Mouse (Mus musculus) spleen, embryonic (tissue): ENCODE data around the gene Srrd.

Experiments used
- CTCF ChIA-PET: fragments of 350-600 bp; sonication (Branson Sonifier 250); formaldehyde crosslinking; loops from one replicate; lab custom pipeline; 2022; lab: Charles Lee

The Srrd gene

DNA sequence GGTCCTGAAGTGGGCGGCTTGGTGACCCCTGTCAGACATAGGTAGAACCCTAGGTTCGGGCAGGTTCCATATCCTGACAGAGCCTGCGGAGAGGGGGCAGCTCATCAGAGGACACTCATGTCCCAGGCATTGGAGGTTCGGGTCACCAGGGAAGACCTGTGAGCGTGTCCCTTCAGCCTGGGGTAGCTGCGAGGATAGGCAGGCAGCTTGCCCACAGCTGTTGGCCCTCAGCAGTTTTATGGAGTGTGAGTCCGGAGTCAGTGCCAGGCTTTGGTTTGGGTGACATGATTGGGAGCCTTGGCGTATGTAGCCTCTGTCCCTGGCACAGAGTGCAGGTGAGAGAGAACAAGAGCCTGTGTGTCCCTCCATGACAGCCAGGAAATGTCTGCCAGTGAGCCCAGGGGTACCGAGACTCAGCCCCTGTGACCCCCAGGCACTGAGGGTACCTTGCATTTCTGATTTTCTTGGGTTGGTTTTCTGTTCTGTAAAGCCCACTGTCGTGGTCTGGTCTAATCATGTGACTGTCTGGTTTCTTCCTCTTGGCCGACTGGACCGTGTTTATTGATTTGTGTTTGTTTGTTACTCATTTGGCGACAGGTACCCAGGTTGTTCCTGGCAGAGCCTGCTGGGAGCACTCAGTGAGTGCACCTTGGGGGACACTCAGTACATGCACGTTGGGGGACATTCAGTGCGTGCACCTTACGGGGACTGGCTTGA lies 52.9 kb downstream of the Srrd start:
- CTCF ChIA-PET, result no interaction called here

DNA sequence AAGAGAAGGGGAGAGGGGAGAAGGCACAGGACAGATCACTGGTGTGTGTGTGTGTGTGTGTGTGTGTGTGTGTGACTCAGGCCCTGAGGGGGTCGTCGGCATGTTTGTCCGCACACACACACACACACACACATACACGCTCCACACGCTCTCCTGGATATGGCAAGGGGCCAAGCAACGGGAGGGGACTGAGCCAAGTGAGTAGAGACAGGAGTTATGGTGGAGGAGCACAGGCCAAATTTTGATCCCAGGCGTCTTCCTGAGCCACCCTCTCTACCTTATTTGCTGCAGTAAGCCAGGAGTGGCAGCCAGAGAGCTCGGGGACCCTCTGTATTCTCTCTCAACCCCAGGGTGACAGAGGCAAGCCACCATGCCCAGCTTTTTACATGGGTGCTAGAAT lies 53.6 kb downstream of the Srrd start:
- CTCF ChIA-PET, result no interaction called here

DNA sequence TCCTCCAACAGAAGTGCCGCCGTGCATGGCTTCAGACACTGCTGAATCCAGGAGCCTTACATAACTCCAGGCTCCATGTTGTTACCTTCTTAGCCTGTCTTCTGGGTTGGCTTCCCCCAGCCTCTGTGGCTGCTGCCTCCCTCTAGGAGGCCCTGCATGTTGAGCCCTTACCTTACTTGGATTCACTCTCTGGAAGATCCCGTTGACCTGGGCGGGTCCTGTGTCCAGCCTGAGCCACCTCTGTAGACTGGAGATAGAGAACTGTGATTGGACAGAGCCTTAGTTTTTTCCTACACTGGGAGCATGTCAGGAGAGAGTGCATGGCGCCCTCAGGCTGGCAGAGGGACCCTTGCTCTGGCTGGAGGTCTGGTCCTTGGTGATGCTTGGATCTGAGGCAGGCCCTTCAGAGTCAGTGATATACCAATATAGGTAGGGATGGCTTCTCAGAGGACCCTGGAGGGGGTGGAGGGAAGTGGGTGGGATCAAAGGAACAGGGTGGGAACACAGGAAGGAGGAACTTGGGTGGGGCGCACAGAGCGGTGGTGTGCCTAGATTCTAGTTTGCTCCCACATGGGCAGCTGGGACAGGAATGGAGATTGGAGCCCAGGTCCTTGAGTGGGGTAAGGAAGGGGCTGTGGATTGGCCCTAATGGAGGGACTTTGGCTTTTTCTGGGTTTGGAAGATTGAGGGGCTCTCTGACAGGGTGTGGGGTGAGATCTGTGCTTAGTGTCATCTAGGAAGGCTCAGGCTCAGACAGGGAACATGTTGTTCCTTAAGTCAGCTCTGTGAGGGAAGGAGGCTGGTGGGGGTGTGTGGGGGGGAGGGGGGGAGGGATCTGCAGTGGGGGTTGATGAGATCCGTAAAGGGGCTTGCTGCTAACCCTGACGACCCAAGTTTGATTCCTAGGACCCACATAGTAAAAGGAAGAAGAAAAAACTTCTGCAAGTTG lies 54.4 kb downstream of the Srrd start:
- CTCF ChIA-PET, result interaction anchor here (2.4 kb wide), 1 partner anchor 48 kb away, joined by 6 read pairs; no protein-coding TSS in a partner anchor

DNA sequence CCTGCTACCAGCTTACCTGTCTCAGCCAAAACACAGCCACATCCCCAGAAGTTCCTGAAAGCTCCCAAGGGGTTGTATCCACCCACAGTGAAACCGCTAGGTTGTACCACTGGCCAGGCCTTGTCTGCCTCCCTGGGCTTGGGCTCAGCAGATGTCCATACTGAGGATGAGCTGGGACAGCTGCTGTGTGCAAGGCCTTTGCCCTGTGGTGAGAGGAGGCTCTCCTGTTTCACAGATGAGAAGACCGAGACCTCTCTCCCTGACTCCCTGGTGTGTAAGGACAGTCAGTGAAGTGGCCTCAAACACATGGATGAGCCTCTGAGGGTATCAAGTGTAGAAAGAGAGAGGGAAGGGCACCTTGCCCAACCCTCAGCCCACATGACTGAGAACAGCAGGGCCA lies 55.2 kb downstream of the Srrd start:
- CTCF ChIA-PET, result interaction anchor here (1.2 to 2.4 kb wide), 2 partner anchors 9 to 47 kb away, joined by 4 to 6 read pairs; no protein-coding TSS in a partner anchor
